Comparison of ENCODE assay signal across 8 mouse cellular contexts in genomic region chr8:121730170-121730569, GRCm38 (mm10). TPM values are rescaled to one million over a fixed set of nuclear protein-coding genes. Genes with fewer than 3 reads are reported as not detected.
A peak's percentile ranks its signal among the peaks of the same experiment; 100 is the strongest.
DNase-seq lines count a peak whose midpoint lies in the region; ATAC-seq and TF ChIP-seq lines count a peak whose summit lies in the region.

No protein-coding gene starts in this region.

- no peak overlapping the region for H3K27ac ChIP-seq in kidney, postnatal 0 days
- peak overlapping the region; percentile 76 for H3K27ac ChIP-seq in hindbrain, embryonic 15.5 days (replicated peaks)
- peak overlapping the region; percentile 67; the same call in 1 of the 2 replicates for H3K27ac ChIP-seq in midbrain, postnatal 0 days (ENCODE audit: low read depth, low read length)

- H3K9me3 ChIP-seq in kidney, postnatal 0 days (replicated peaks; ENCODE audit: low read length): no peaks in the 10 kb centered on the region
- H3K9me3 ChIP-seq in hindbrain, embryonic 15.5 days: no peaks in the 10 kb centered on the region
- no peaks in the 10 kb centered on the region for H3K9me3 ChIP-seq in midbrain, postnatal 0 days (ENCODE audit: low read length)

- no peak for TF ChIP-seq CTCF in kidney, postnatal 0 days (IDR thresholded peaks at IDR 0.05; ENCODE audit: low read depth)
- TF ChIP-seq CTCF in midbrain, postnatal 0 days (IDR thresholded peaks at IDR 0.05): no peak

- no peak overlapping the region for H3K9ac ChIP-seq in kidney, postnatal 0 days (ENCODE audit: low read depth, low read length)
- H3K9ac ChIP-seq in hindbrain, embryonic 15.5 days: peak overlapping the region; percentile 81
- H3K9ac ChIP-seq in midbrain, postnatal 0 days (replicated peaks; ENCODE audit: low read length, poor library complexity, severe bottlenecking): peak overlapping the region; percentile 81

- ATAC-seq in kidney, postnatal 0 days (replicated peaks; ENCODE audit: low FRiP score, low read depth): no peak
- ATAC-seq in hindbrain, embryonic 15.5 days (ENCODE audit: low FRiP score, low read depth): peak; percentile 47; the same call in 1 of the 2 replicates
- ATAC-seq in midbrain, postnatal 0 days (ENCODE audit: low FRiP score): 0 out of 2 replicates have a peak, but pooled peaks have one; percentile 15

- peaks cover 39% of the 10 kb centered on the region for H3K27me3 ChIP-seq in kidney, postnatal 0 days (ENCODE audit: insufficient read depth, low read length)
- peaks cover 5% of the 10 kb centered on the region; the same call in 1 of the 2 replicates for H3K27me3 ChIP-seq in hindbrain, embryonic 15.5 days
- no peaks in the 10 kb centered on the region for H3K27me3 ChIP-seq in midbrain, postnatal 0 days (ENCODE audit: insufficient read depth, low read length)

- H3K4me3 ChIP-seq in kidney, postnatal 0 days (replicated peaks; ENCODE audit: low read depth, low read length): peak overlapping the region; percentile 33
- peak overlapping the region; percentile 94 for H3K4me3 ChIP-seq in hindbrain, embryonic 15.5 days
- peak overlapping the region; percentile 58 for H3K4me3 ChIP-seq in midbrain, postnatal 0 days (ENCODE audit: low read depth, low read length)

- DNase-seq in kidney, postnatal 0 days (ENCODE audit: low spot score): no peak
- DNase-seq in kidney, postnatal 14 days: no peak
- DNase-seq in embryo, embryonic 9.5 days (ENCODE audit: extremely low spot score): peak; percentile 30
- peak; percentile 63 for DNase-seq in midbrain, postnatal 0 days (ENCODE audit: low spot score)
- DNase-seq in gastrocnemius, adult 8-10 months (ENCODE audit: low spot score in 2 of 2): no peak
- no peak for DNase-seq in gastrocnemius, postnatal 4 days (ENCODE audit: low spot score in 2 of 2)
- DNase-seq in kidney, postnatal 36 days: no peak

- H3K4me1 ChIP-seq in kidney, postnatal 0 days (replicated peaks; ENCODE audit: insufficient read depth, low read length): peaks cover 10% of the 10 kb centered on the region; the same call in 1 of the 2 replicates
- peaks cover 34% of the 10 kb centered on the region for H3K4me1 ChIP-seq in hindbrain, embryonic 15.5 days (replicated peaks)
- H3K4me1 ChIP-seq in midbrain, postnatal 0 days (ENCODE audit: insufficient read depth, low read length): peaks cover 19% of the 10 kb centered on the region

- under 1% methylated on average over 41 of the region's 60 CpGs for WGBS in kidney, postnatal 0 days
- WGBS in hindbrain, embryonic 15.5 days: 0% methylated on average over 22 of the region's 60 CpGs
- WGBS in midbrain, postnatal 0 days: under 1% methylated on average over 26 of the region's 60 CpGs

- peak overlapping the region; percentile 73 for H3K4me2 ChIP-seq in kidney, postnatal 0 days (ENCODE audit: low read length)
- H3K4me2 ChIP-seq in hindbrain, embryonic 15.5 days: peak overlapping the region; percentile 90
- peak overlapping the region; percentile 65 for H3K4me2 ChIP-seq in midbrain, postnatal 0 days (ENCODE audit: low read depth, low read length, poor library complexity, severe bottlenecking)

- no peaks in the 10 kb centered on the region for H3K36me3 ChIP-seq in kidney, postnatal 0 days (ENCODE audit: insufficient read depth, low read length)
- no peaks in the 10 kb centered on the region for H3K36me3 ChIP-seq in hindbrain, embryonic 15.5 days
- H3K36me3 ChIP-seq in midbrain, postnatal 0 days (ENCODE audit: insufficient read depth, low read length): no peaks in the 10 kb centered on the region

RNA-seq across cellular contexts. Expression of gene Jph3, which starts 0.7 kb away (rescaled TPM):
- 0.37 and 0.41 TPM in 2 replicates for polyA plus RNA-seq in kidney, postnatal 0 days (2015; fragmentation: Nextera tagmentation; extraction: Ambion mirVana)
- polyA plus RNA-seq in hindbrain, embryonic 15.5 days (2015; fragmentation: Nextera tagmentation; extraction: Ambion mirVana): 108 and 125 TPM in 2 replicates
- total RNA-seq in midbrain, postnatal 0 days (2014; rRNA removed): 63.2 and 70.2 TPM in 2 replicates
- 109 and 110 TPM in 2 replicates for polyA plus RNA-seq in midbrain, postnatal 0 days (2015; fragmentation: Nextera tagmentation; extraction: Ambion mirVana)
- not detected for total RNA-seq in gastrocnemius, adult 8-10 months (2022)
- under 1 TPM; 0.12 to 0.16 TPM for total RNA-seq in gastrocnemius, postnatal 4 days (2021)

Comparison
In these comparisons a context has a peak if more than half of its experiments do, and no peak if none do; other contexts are left out.
1. DNase-seq: peak in embryo, embryonic 9.5 days (single experiment) and midbrain, postnatal 0 days (single experiment); none in kidney, postnatal 0 days (single experiment), kidney, postnatal 14 days (single experiment), gastrocnemius, adult 8-10 months (0 of 2), gastrocnemius, postnatal 4 days (0 of 2) and kidney, postnatal 36 days (0 of 2).
2. H3K4me3 ChIP-seq: peak in every context shown above with its lines; median percentile 94 in hindbrain, embryonic 15.5 days; 58 in midbrain, postnatal 0 days; 33 in kidney, postnatal 0 days.
3. RNA of gene Jph3, which starts 0.7 kb away (total RNA-seq): 63.2 to 70.2 TPM in midbrain, postnatal 0 days; 0.12 to 0.16 TPM in gastrocnemius, postnatal 4 days and not detected in gastrocnemius, adult 8-10 months; every median in the first group is over 10 times any median in the second.
4. Peak in every context shown above with its lines, with median percentiles within 50 percentile points of each other: H3K4me2 ChIP-seq.